Mouse (Mus musculus) small intestine, adult 2 months (tissue): ENCODE measurements at regions not wholly inside any gene's neighbourhood (a gene's known extent, or its start where the extent isn't known, plus 50 kb on each side); places are given as distances from the start of the nearest gene placed in this dataset.

Experiments used
- H3K27ac ChIP-seq: fragments of 200-500 bp; 2 replicates; pipeline ENCODE4 v1.5.1; 2012; ENCODE audit warnings: low read depth, low read length, control low read depth, inconsistent platforms; ENCODE audit not compliant: insufficient read depth
- H3K27me3 ChIP-seq: fragments of 200-500 bp; 2 replicates; pipeline ENCODE4 v1.6.1; 2012; ENCODE audit warnings: mild to moderate bottlenecking, moderate library complexity, low read length, inconsistent platforms; ENCODE audit not compliant: control insufficient read depth, insufficient read depth
- H3K36me3 ChIP-seq: fragments of 200-500 bp; 2 replicates; pipeline ENCODE4 v1.6.1; 2012; ENCODE audit warnings: mild to moderate bottlenecking, low read length, control low read depth, inconsistent platforms; ENCODE audit not compliant: control insufficient read depth, insufficient read depth
- H3K4me1 ChIP-seq: fragments of 200-500 bp; 2 replicates; pipeline ENCODE4 v1.6.1; 2012; ENCODE audit warnings: low read length, inconsistent platforms, mixed read lengths; ENCODE audit not compliant: control insufficient read depth, insufficient read depth, insufficient read length
- H3K4me3 ChIP-seq: fragments of 200-500 bp; 2 replicates; pipeline ENCODE4 v1.5.1; 2012; ENCODE audit warnings: low read depth, mild to moderate bottlenecking, control low read depth, inconsistent platforms, low read length, moderate library complexity
- CTCF ChIP-seq: fragments of 200-500 bp; IDR thresholded peaks from 2 replicates; pipeline ENCODE4 v1.5.1; 2012; ENCODE audit warnings: low read depth, mild to moderate bottlenecking, control low read depth, inconsistent platforms, low read length, moderate library complexity, mixed read lengths; ENCODE audit not compliant: insufficient replicate concordance, insufficient read length; ENCODE audit errors: extremely low read depth
- POLR2A ChIP-seq: fragments of 200-500 bp; IDR thresholded peaks from 2 replicates; pipeline ENCODE4 v1.6.1; 2012; ENCODE audit warnings: low read depth, mild to moderate bottlenecking, control low read depth, inconsistent platforms, low read length, moderate library complexity
- WGBS: fragments of 180-500 bp; shearing (Covaris S2); methylation state at CpG from one replicate; pipeline ENCODE4 v1.1.7; 2018; 5-methylcytosine and 5-hydroxymethylcytosine counted together

DNA sequence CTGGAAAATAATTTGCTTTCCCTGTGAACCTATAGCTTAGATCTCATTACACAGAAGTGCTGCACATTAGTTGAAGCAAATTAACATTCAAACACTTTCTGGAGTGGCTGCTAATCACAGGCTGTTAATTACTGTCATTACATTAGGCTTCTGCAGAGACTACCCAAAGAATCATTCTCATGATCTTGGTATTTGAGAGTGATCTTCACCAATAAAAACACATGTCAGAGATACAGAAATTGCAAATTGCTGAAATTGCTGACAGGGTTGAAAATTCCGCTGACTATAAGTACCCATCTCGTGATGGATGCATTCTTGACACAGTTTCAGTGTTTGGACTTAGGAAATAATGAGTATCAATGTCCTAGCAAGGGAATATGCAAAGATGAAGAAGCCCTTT is 185.7 kb upstream of the Atp5g3 start:
- no peak overlapping the region for H3K4me3 ChIP-seq
- no peaks in the 10 kb centered on the region for H3K36me3 ChIP-seq
- TF ChIP-seq CTCF (no peak), POLR2A (no peak)
- 76% methylated on average over 2 of the region's 2 CpGs for WGBS
- no peaks in the 10 kb centered on the region for H3K27me3 ChIP-seq
- H3K4me1 ChIP-seq = no peaks in the 10 kb centered on the region
- H3K27ac ChIP-seq = no peak overlapping the region

DNA sequence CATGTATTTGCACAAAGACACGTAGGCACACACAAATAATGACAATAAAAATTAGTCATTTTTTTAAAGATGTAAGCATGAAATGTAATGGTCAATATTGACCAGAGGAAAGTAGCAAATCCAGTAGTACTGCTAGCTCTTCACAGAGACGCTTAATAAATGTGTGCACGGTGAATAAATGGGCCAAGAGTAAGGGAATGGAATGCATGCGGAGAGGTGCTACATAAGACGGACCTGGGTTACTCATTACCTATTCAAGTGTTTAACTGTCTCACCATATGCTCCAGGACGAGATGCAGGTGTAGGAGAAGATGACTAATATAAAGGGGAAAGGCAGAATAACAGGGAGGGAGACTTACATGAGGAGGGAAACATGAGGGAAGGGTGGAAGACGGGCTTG is 182.4 kb upstream of the Atp5g3 start:
- TF ChIP-seq CTCF = no peak
- Histone ChIP-seq H3K27ac (no peak overlapping the region), H3K4me3 (no peak overlapping the region), H3K36me3 (no peaks in the 10 kb centered on the region), H3K27me3 (no peaks in the 10 kb centered on the region), H3K4me1 (no peaks in the 10 kb centered on the region)
- 83% methylated on average over 7 of the region's 7 CpGs for WGBS

DNA sequence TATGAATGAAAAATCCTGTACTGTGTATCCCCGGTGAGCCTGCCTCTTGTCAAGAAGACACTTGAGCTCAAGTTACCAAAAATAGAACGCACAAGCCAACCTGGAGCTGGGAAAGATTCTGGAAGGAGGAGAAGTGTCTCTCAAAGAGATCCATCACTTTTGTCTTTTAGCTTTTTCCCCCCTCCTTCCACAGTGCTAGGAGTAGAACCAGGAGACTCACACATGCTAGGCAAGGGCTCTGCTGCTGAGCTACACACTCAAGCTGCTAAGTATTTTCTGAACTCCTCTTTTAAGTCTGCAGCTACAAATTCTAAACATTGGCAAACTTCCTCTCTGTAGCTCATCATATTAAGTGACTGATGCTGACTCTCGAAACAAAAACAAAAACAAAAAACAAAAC is 176.2 kb upstream of the Atp5g3 start:
- Histone ChIP-seq H3K4me3 (no peak overlapping the region), H3K4me1 (no peaks in the 10 kb centered on the region), H3K27me3 (no peaks in the 10 kb centered on the region), H3K36me3 (no peaks in the 10 kb centered on the region), H3K27ac (no peak overlapping the region)
- TF ChIP-seq CTCF (no peak), POLR2A (no peak)
- WGBS = 71% methylated on average over 3 of the region's 3 CpGs

DNA sequence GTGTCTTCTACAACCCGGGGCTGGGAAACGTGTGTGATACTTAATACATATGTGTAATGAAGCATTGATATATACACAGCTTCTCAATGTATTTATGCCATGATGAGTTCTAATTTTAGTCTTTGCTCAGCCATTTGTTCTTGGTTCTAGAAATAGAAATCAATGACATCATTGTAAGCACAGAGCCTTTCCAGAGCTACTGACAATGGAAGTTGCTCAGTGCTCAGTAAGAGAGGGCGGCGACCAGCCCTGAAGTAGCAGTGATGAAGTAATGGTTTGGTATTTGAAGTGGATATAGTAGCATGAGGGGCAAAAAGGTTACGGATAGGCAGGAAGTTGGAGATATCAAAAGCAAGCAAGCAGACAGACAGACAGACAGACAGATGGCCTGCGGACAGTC is 173.8 kb upstream of the Atp5g3 start:
- Histone ChIP-seq H3K27ac (no peak overlapping the region), H3K4me1 (no peaks in the 10 kb centered on the region), H3K36me3 (no peaks in the 10 kb centered on the region), H3K4me3 (no peak overlapping the region), H3K27me3 (no peaks in the 10 kb centered on the region; the same call in 1 of the 2 replicates)
- TF ChIP-seq POLR2A (no peak), CTCF (no peak)
- 84% methylated on average over 6 of the region's 6 CpGs for WGBS

DNA sequence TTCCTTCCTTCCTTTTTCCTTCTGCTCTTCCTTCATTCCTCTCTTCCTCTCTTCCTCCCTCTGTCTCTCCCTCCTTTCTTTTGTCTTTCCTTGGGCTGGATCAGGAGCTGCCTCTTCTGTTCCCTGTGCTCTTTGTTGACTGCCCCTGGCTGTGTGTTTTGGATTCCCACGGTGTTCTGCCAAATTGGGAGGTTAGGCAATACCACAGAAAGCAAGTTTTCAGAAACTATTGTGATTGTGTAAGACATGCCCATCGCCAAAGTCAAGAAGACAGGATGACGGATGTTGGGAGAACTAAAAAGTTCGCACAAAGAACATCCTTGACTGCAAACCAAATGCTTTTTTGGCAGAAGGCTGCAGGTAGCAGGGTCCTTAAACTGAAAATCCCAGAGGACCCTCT is 165.6 kb upstream of the Atp5g3 start:
- no peak for TF ChIP-seq CTCF
- no peak for TF ChIP-seq POLR2A
- Histone ChIP-seq H3K4me3 (no peak overlapping the region), H3K4me1 (no peaks in the 10 kb centered on the region), H3K36me3 (no peaks in the 10 kb centered on the region), H3K27me3 (no peaks in the 10 kb centered on the region; the same call in 1 of the 2 replicates), H3K27ac (no peak overlapping the region)
- WGBS = 66% methylated on average over 4 of the region's 4 CpGs

DNA sequence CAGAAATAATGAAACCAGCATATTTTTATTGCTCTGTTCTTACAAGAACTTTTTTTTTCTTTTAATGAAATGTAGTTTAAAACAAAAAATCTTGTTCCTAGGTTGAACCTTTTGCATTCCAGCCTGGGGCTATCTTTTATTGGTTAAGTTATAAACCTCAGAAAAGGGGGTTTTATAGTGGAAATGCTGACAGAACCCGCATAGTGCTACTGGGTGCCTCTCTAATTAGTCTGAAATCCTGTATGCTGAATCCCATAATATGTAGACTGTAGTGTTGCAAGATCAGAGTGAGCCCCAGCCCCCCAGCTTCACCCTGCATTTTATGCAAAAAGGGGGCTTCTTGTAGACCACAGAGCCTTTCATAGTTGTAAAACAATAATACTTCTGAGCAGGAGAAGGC is 164.4 kb upstream of the Atp5g3 start:
- TF ChIP-seq CTCF = no peak
- TF ChIP-seq POLR2A = no peak
- WGBS = 80% methylated on average over 1 of the region's 1 CpGs
- Histone ChIP-seq H3K36me3 (no peaks in the 10 kb centered on the region), H3K4me3 (no peak overlapping the region), H3K27ac (no peak overlapping the region), H3K27me3 (no peaks in the 10 kb centered on the region; the same call in 1 of the 2 replicates), H3K4me1 (no peaks in the 10 kb centered on the region)

DNA sequence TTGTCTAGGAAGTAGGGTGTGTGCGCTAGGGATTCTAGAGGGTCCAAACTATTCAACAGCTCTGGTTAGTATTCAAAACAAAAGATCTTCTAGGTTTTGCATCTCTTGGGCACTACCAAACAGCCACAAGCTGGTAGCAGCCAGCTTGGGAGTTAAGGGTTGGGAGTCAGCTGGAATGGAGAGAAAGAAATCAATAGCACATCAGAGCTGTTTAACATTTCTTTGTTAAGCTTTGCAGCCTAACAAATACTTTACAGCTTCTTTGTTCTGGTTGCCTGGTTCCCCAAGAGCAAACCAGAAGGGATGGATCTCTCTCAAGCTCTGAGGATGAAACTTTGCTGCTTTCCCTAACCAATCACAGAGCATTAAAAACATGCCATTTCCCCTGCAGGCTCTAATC is 162.3 kb upstream of the Atp5g3 start:
- H3K27ac ChIP-seq = no peak overlapping the region
- H3K27me3 ChIP-seq = no peaks in the 10 kb centered on the region; the same call in 1 of the 2 replicates
- H3K4me3 ChIP-seq = no peak overlapping the region
- no peaks in the 10 kb centered on the region for H3K36me3 ChIP-seq
- WGBS = 93% methylated on average over 1 of the region's 1 CpGs
- H3K4me1 ChIP-seq = no peaks in the 10 kb centered on the region
- TF ChIP-seq CTCF = no peak
- no peak for TF ChIP-seq POLR2A

DNA sequence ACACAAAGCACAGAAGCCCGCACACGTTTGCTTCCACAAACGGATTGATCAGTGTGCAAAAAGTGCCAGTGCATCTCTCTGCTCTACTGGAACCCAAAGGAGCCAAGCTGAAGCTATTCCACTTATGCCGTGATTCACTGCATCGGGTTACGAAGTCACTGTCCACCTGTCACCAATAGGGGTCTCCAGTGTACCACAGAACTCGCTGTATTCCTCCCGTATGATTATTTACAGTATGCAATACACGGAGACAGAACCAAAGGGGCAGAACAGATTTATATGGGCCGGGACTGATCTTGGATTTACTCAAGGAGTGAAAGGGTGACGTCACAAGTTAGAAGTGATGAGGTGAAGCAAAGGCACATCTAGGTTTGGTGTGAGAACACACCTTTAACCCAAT is 155.5 kb upstream of the Atp5g3 start:
- H3K27me3 ChIP-seq = no peaks in the 10 kb centered on the region; the same call in 1 of the 2 replicates
- TF ChIP-seq POLR2A (no peak), CTCF (peak; percentile 51; the same call in 1 of the 2 replicates)
- H3K36me3 ChIP-seq = no peaks in the 10 kb centered on the region
- H3K4me1 ChIP-seq = no peaks in the 10 kb centered on the region; the same call in 1 of the 2 replicates
- H3K4me3 ChIP-seq = no peak overlapping the region
- 3% methylated on average over 11 of the region's 11 CpGs for WGBS
- H3K27ac ChIP-seq = no peak overlapping the region
